ENCODE assay signal across 13 mouse cellular contexts in genomic region chr19:56326243-56326855, GRCm38 (mm10). TPM values are rescaled to one million over a fixed set of nuclear protein-coding genes. Genes with fewer than 3 reads are reported as not detected.
A peak's percentile ranks its signal among the peaks of the same experiment; 100 is the strongest.
DNase-seq lines count a peak whose midpoint lies in the region; ATAC-seq lines count a peak whose summit lies in the region.
"Had no signal": no experiment of that assay in that cellular context is flagged by ENCODE, and none has a peak within 500 bp of the region (broad histone marks: within the 10 kb centered on the region; RNA-seq: fewer than 3 reads in every experiment).

No protein-coding gene starts in this region.

- H3K36me3 ChIP-seq in kidney, embryonic 14.5 days (ENCODE audit: control insufficient read depth, insufficient read depth, low read length) = no peaks in the 10 kb centered on the region
- no peaks in the 10 kb centered on the region for H3K36me3 ChIP-seq in forebrain, embryonic 12.5 days (replicated peaks)
- H3K36me3 ChIP-seq in limb, embryonic 13.5 days = no peaks in the 10 kb centered on the region
- H3K36me3 ChIP-seq in neural tube, embryonic 14.5 days (ENCODE audit: control insufficient read depth, insufficient read depth, low read length) = no peaks in the 10 kb centered on the region

- 50% methylated on average over 21 of the region's 21 CpGs for WGBS in kidney, embryonic 14.5 days
- 35% methylated on average over 21 of the region's 21 CpGs for WGBS in forebrain, embryonic 12.5 days
- 57% methylated on average over 21 of the region's 21 CpGs for WGBS in limb, embryonic 13.5 days
- WGBS in neural tube, embryonic 14.5 days = 37% methylated on average over 21 of the region's 21 CpGs

- H3K27me3 ChIP-seq in kidney, embryonic 14.5 days (ENCODE audit: control insufficient read depth, insufficient read depth, low read length) = no peaks in the 10 kb centered on the region
- H3K27me3 ChIP-seq in forebrain, embryonic 12.5 days = peaks cover 10% of the 10 kb centered on the region; the same call in 1 of the 2 replicates
- H3K27me3 ChIP-seq in limb, embryonic 13.5 days = 0 out of 2 replicates have a peak, but pooled peaks cover 3% of the 10 kb centered on the region
- H3K27me3 ChIP-seq in neural tube, embryonic 14.5 days (ENCODE audit: control insufficient read depth, insufficient read depth, low read length) = no peaks in the 10 kb centered on the region

- H3K4me3 ChIP-seq in kidney, embryonic 14.5 days (ENCODE audit: low read length) = no peak overlapping the region
- no peak overlapping the region for H3K4me3 ChIP-seq in forebrain, embryonic 12.5 days (replicated peaks)
- no peak overlapping the region for H3K4me3 ChIP-seq in limb, embryonic 13.5 days
- no peak overlapping the region for H3K4me3 ChIP-seq in neural tube, embryonic 14.5 days (ENCODE audit: low read depth, low read length)
- H3K4me3 ChIP-seq: erythroblast, embryonic 14.5 days had no signal

- H3K4me2 ChIP-seq in kidney, embryonic 14.5 days (replicated peaks; ENCODE audit: low read depth, low read length) = peak overlapping the region; percentile 25; the same call in 1 of the 2 replicates
- H3K4me2 ChIP-seq in forebrain, embryonic 12.5 days = peak overlapping the region; percentile 19
- peak overlapping the region; percentile 11; the same call in 1 of the 2 replicates for H3K4me2 ChIP-seq in limb, embryonic 13.5 days (replicated peaks)
- no peak overlapping the region for H3K4me2 ChIP-seq in neural tube, embryonic 14.5 days (ENCODE audit: low read depth, low read length)

- no peak for ATAC-seq in kidney, embryonic 14.5 days (ENCODE audit: low FRiP score, low TSS enrichment)
- no peak for ATAC-seq in forebrain, embryonic 12.5 days (ENCODE audit: low FRiP score)
- ATAC-seq in limb, embryonic 13.5 days (ENCODE audit: low FRiP score, low read depth) = no peak
- no peak for ATAC-seq in neural tube, embryonic 14.5 days (ENCODE audit: low read depth)
- no peak for ATAC-seq in megakaryocyte, adult 5-6 weeks (ENCODE audit: poor library complexity, severe bottlenecking)

- DNase-seq in kidney, postnatal 4 days = no peak
- DNase-seq in adrenal gland, adult 8-10 months = no peak
- no peak for DNase-seq in ovary, adult 18-20 months (ENCODE audit: low spot score)
- DNase-seq: gastrocnemius, postnatal 25 days; heart, postnatal 10 days; kidney, postnatal 10 days had no signal

- H3K27ac ChIP-seq in kidney, embryonic 14.5 days (ENCODE audit: low read depth, low read length) = no peak overlapping the region
- H3K27ac ChIP-seq in forebrain, embryonic 12.5 days = peak overlapping the region; percentile 26
- no peak overlapping the region for H3K27ac ChIP-seq in limb, embryonic 13.5 days
- H3K27ac ChIP-seq in neural tube, embryonic 14.5 days (ENCODE audit: low read depth, low read length) = no peak overlapping the region

- no peaks in the 10 kb centered on the region for H3K9me3 ChIP-seq in kidney, embryonic 14.5 days (ENCODE audit: control insufficient read depth, low read length)
- H3K9me3 ChIP-seq in forebrain, embryonic 12.5 days = no peaks in the 10 kb centered on the region
- H3K9me3 ChIP-seq in limb, embryonic 13.5 days = no peaks in the 10 kb centered on the region
- H3K9me3 ChIP-seq in neural tube, embryonic 14.5 days (ENCODE audit: control insufficient read depth, low read length) = no peaks in the 10 kb centered on the region

- H3K9ac ChIP-seq in kidney, embryonic 14.5 days (ENCODE audit: low read depth, low read length) = no peak overlapping the region
- no peak overlapping the region for H3K9ac ChIP-seq in forebrain, embryonic 12.5 days
- H3K9ac ChIP-seq in limb, embryonic 13.5 days = no peak overlapping the region
- H3K9ac ChIP-seq in neural tube, embryonic 14.5 days (replicated peaks; ENCODE audit: low read depth, low read length) = 0 out of 2 replicates have a peak overlapping the region, but pooled peaks have one; percentile 4

- H3K4me1 ChIP-seq in kidney, embryonic 14.5 days (ENCODE audit: control insufficient read depth, insufficient read depth, low read length) = peaks cover 9% of the 10 kb centered on the region
- peaks cover 19% of the 10 kb centered on the region for H3K4me1 ChIP-seq in forebrain, embryonic 12.5 days
- H3K4me1 ChIP-seq in limb, embryonic 13.5 days = peaks cover 19% of the 10 kb centered on the region
- peaks cover 7% of the 10 kb centered on the region; the same call in 1 of the 2 replicates for H3K4me1 ChIP-seq in neural tube, embryonic 14.5 days (ENCODE audit: control insufficient read depth, insufficient read depth, low read length)

RNA-seq across cellular contexts. Expression of gene Habp2, which starts 39.4 kb away (rescaled TPM):
- polyA plus RNA-seq in kidney, embryonic 14.5 days (2014; fragmentation: Nextera tagmentation; extraction: Ambion mirVana) = 12.7 and 20.4 TPM in 2 replicates
- polyA plus RNA-seq in forebrain, embryonic 12.5 days (2016; fragmentation: Nextera tagmentation; extraction: Ambion mirVana) = not detected in 2 replicates
- polyA plus RNA-seq in limb, embryonic 13.5 days (2015; fragmentation: Nextera tagmentation; extraction: Ambion mirVana) = 0.10 and 0.23 TPM in 2 replicates
- 0.13 and 0.29 TPM in 2 replicates for polyA plus RNA-seq in neural tube, embryonic 14.5 days (2014; fragmentation: Nextera tagmentation; extraction: Ambion mirVana)
- total RNA-seq in megakaryocyte, adult 5-6 weeks (2015) = not detected in 2 replicates
- not detected in 2 replicates for total RNA-seq in megakaryocyte, adult 5-6 weeks (2017)
- total RNA-seq in adrenal gland, adult 8-10 months (2022) = not detected
- total RNA-seq: gastrocnemius, postnatal 25 days; heart, postnatal 10 days; left cerebral cortex, adult 18-20 months had no signal

Comparison
In these comparisons a context has a peak if more than half of its experiments do, and no peak if none do; other contexts are left out.
1. RNA of gene Habp2, which starts 39.4 kb away (polyA plus RNA-seq): 12.7 to 20.4 TPM in kidney, embryonic 14.5 days; 0.13 to 0.29 TPM in neural tube, embryonic 14.5 days, 0.10 to 0.23 TPM in limb, embryonic 13.5 days and not detected in forebrain, embryonic 12.5 days; every median in the first group is over 10 times any median in the second.